Mouse (Mus musculus) skeletal muscle tissue, adult 2 months (tissue): ENCODE measurements around the gene Fam114a1.

Experiments
- DNase-seq: peaks from one replicate; pipeline ENCODE4 v3.0.0-alpha.2; 2012; ENCODE audit warnings: low read depth, low spot score

Gene Fam114a1

DNA sequence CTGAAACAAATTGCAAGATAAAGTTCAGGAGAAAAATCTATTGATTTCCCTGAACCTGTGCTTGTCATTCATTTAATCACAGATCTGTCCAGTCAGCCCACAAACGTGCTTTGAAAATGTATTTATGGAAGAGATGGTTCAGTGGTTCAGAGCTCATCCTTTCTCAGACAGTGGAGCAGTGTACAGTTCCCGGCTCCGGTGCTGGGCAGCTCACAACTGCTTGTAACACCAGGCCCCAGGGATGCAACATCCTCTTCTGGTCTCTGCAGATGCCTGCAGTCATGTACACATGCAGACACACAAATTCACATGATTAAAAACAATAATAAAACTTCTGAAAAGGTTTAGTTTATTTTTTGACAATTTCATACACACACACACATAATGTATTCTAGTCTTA is 81.6 kb downstream of the Fam114a1 start:
- DNase-seq = no peak

DNA sequence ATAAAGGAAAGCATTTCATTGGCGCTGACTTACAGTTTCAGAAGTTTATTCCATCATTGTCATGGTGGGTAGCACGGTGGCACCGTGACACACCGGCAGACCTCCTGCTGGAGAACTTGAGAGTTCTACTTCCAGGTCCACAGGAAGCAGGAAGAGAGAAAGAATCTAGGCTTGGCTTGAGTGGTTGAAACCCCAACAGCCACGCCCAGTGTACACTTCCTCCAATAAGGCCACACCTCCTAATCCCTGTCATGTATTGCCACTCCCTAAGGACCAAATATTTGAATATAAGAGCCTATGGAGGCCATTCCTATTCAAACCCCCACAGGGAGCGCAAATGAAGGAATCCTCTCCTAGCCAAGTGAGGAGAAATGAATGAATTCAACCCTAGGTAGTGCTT is 87.7 kb downstream of the Fam114a1 start:
- DNase-seq = no peak

DNA sequence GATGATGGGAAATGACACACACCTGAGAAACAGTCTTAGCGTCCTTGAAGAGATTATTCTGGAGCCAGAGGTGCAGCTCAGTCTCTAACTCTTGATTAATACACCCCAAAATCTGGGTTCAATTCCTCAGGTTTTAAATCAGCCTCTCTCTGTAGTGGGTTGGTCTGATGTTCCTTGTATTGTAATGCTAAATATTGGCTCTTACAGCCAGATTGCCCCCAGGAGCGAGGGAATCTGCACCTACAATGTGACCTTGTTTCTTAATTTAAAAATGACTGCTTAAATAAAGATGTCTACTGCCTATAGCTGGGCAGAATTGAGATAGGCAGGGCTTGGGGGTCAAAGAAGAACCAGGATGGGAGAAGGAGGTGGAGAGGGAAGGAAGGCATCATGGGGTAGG is 89.9 kb downstream of the Fam114a1 start:
- DNase-seq = no peak

DNA sequence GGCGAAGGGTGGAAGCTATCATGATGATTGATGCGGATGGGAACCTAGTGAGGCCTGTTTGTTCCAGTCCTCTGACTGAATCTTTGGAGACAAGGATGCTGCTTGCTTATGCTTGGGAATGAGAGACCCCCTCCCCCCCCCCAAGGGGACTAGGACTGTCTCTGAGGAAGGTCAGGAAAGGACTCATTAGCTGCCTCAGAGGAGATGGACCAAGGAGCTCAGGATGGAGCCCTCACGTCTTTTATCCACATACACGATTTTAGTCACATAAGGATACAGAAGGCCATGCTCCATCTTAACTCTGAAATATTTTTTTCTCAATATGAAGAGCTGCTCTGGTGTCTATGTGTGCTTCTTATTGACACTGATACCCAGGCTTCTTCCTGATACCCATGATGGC is 92.4 kb downstream of the Fam114a1 start:
- no peak for DNase-seq

DNA sequence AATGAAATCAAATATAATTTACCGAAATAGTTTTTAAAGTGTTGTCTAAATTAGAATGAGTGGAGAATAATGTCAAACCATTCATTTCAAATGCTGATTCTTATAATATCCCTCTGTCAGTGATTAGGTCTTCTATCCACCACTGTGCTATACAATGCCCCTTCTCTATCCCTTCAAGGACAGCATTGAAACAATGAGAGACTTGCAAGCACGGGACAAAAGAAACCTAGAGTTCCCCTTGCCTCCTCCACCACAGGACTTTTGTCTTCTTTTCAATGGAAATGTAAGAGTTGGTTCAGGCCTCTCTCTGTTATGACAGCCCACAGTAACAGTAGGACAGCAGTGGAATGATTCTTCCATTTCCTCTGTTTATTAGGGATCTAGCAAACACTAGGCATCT is 93.4 kb downstream of the Fam114a1 start:
- DNase-seq = no peak

DNA sequence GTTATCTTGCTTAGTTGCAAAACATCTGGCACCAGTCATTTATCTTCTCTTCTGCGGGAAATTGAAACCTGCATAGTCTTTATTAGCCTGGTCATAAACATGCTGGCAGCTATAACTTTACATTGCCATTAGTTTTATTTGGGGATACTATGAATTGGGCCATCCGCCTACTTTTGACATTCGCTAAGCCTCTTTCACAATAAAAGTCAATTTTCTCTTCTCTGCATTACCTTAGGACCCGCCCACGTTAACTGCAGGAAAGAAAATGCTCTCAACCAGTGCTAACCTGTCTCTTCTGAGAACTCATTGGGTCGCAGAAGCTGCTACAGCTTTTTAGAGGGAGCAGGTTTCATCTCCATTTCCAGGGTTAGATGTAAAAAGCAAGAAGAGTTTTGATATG is 98.3 kb downstream of the Fam114a1 start:
- DNase-seq = no peak

DNA sequence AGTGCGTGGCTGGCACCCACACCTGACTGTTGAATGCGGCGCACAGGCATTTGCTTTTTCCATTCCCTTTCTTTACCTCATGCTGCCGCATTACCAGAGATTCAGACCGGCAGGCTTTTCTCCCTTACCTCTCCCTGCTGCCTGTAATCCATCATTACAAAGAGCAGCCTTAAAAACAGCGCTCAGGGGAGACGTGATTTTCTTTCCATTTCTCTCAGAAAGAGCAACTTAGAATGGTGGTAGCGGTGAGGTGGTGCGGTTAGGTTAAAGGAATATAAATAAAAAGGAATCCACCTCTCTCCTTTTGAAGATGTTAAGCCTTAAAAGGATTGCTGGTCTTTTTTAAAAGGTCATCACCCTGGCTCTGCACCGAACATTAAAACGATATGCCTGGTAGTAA is 100.0 kb downstream of the Fam114a1 start:
- DNase-seq = no peak

DNA sequence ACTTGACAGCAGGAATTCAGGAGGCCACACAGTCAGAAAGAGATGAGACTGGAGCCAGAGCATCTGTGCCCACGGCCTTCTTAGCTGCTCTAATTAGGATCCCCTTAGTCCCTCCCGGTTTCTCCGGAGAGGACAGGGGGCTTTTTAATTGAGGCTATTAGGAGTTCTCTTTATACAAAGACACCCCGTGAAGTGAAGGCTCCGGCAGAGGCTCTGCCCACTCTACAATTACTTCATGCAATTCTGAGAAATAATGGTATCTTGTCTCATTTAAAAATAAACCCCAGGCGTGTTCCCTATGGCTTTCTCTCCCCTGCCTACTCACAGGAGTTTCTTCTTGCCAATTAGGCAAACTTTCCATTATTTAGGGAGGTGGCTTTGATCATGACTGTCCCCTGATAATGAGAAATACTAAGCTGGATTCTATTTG is 101.8 kb downstream of the Fam114a1 start:
- DNase-seq = no peak

DNA sequence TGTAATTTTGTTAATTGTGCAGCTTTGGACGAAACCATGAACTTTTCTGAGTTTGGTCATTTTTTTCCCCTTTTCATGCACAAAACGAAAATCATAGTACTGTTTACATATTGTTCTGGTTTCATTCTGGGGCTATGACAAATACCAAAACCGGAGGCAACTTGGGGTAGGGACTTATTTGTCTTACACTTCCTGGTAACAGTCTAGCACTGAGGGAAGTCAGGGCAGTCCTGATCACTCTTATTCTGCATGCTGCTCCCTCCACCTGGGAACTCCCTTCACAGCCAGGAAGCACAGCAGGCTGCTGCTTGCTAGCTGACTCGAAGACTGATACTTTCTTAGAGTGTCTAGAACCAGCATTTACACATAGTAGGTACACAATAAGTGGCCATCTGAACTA is 103.4 kb downstream of the Fam114a1 start:
- DNase-seq = no peak

DNA sequence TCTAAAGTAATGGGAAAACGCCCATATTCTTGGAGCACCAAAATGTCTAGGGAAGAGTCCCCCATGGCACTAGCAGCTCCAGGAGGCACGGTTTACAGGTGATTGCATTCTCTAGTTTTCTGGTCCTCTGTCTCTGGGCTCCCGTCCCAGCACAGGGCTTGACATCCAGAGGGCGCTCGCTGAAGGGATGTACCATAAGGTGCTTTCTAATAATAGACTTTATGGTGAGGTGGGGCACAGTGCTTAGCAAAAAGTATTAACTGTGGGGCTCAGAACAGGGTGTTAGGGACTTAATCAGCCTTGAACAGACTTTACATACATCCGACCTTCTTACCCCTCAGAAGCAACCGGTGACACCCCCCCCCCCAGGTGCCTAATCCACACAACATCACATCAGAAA is 104.8 kb downstream of the Fam114a1 start:
- no peak for DNase-seq

DNA sequence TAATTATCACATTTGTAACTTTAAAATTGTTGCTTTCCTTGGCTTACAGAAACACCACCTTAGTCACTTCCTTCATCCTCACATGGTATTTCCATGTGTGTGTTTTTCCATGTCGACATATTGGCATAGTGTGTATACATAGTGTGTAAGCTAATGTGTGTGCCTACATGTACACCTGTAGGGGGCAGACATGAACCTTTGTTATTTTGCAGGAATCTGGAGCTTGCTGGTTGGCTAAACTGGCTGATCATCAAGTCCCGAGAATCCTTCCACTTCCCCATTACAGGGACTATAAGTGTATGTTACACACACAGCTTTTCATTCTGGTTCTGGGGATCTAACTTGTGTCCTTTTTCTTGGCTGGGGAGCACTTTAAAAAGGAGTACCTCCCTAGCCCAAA is 106.2 kb downstream of the Fam114a1 start:
- DNase-seq = no peak

DNA sequence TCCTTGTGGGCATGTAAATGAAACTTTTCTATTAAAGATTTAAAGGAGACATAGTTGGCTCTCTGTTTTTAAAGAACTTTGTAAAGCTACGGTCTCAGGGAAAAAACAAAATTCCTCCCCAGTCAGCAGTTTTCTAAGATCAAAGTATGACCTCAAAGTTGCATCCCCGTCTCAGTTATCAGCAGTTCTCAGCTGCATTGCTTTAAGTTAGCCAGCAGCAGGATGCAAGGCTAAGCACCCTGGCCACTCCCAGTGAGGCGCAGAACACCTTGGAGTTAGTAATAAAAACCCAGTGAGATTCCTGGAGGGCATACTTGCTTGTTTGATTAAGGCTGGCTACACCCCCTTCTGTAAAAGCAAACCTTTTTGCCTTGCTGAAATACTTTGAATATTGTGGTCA is 106.9 kb downstream of the Fam114a1 start:
- no peak for DNase-seq

DNA sequence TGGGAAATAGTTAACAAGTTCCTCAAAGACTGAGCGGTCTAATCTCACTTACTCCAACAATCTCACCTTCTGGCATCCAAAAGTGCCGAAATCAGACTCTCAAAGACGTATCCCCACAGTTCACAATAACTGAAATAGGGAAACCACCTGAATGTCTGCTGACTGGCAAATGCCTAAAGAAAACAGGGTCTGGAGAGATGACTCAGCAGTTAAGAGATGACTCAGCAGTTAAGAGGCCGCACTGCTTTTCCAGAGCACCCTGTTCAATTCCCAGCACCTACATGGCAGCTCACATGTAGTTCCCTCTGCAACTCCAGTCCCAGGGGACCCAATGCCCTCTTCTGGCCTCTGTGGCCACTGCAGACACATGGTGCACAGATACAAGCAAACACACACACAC is 108.2 kb downstream of the Fam114a1 start:
- no peak for DNase-seq

DNA sequence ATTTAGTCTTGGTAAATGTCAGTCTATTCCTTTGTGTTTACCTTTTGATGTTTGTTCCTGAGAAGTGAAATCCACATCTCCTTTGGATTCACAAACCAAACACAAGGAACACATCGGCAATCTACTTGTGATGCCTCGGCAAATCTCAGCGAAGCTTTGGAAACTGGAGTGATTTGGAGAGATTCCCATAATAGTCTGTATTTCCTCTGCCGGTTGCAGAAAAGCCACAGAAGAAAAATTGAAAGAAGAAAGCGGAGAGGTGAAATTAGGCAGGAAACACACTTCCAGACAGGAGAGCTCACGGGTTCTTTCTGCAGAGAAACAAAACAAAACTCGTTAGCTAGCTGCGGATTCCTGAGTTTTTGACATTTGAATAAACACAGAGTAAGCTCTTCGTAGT is 110.0 kb downstream of the Fam114a1 start:
- no peak for DNase-seq

DNA sequence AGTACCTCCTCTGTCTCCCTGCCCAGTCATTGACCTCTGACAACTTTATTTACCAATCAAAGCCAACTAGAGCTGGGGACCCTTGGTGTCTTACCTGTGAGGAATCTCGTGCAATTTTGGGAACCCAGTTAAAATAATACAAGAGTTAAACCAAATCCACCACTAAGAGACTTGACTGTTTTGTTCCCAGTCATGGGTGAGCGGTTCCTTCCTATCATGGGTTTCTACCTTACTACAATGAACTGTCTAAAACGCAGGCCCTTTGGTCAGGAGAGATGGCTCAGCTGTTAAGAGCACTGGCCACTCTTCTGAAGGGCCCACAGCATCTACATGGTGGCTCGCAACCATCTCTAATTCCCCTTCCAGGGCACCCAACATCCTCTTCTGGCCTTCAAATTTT is 112.0 kb downstream of the Fam114a1 start:
- no peak for DNase-seq

DNA sequence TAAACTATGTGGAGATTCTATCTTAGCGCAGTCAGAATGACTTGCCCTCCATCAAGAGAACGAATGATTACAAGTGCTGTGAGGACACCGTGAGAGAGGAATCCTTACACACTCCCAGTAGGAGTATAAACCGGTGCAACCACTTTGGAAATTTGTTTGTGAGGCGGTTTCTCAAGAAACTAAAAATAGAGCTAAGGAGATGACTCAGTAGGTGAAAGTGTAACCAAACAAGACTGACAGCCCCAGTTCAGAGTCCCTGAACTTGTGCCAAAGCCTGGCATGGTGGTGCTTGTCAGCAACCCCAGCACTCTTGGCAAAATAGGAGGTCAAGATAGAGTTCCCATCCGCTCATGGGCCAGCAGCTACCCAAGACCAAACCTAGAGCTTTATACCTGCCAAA is 116.7 kb downstream of the Fam114a1 start:
- peak; percentile 95 for DNase-seq

DNA sequence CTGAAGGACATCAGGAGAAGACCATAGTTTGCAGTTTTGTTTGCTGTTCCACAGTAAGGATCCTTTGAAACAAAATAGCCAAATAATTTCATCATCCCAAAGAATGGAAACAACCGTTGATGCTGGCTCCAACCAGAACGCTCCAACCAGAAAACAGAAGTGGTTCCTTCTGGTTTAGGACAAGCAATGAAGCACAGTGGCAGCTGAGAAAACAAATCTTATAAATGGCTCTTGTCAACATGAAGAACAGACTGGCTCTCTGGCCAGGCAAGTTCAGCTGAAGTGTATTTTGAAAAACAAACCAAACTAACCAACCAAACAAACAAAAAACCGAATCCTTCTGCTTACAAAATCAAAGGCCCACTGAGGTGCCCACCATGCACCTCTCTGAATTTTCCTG is 119.8 kb downstream of the Fam114a1 start:
- DNase-seq = no peak

DNA sequence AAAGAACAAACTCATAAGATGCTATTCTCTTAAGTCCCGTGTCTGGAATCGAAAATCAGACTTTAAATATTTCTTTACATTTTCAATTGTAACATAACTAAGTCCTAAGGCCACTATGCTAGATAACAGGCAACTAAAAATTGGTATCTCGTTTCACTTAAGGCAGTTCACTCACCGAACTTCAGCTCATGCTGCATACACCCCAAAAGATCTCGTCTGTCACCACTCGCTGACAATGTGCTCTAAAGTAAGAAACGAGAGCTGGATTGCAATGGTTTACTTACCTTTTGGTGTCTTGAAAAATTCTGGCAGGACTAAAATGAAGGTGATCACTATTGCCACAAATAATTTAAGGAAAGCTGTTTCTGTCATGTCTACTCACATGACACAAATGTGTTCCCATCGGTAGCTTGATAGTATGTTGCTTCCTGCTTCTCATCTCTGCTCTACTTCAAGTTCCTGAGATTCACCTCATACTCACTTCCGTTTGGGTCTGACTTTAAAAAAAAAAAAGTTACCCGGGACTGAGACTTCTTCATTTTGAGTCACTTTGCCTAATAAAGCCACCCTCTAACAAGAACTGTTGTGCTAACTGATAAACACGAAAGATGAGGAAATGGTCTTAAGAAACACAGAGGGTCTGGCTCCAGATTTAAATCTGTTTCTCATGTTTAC is 121.5 kb downstream of the Fam114a1 start:
- DNase-seq = no peak
